Mouse (Mus musculus): ENCODE measurements around the gene Arhgef10l.
A peak's percentile ranks its signal among the peaks of the same experiment; 100 is the strongest.

Gene Arhgef10l

GRCm38 (mm10) chr4:140665760-140666159, at the start of gene Arhgef10l:
Gene Arhgef10l, minus strand, starts transcription at chr4:140666012.
- no peak for DNase-seq (ENCODE audit: low spot score in 2 of 2)

- no peak for DNase-seq (ENCODE audit: low spot score in 2 of 2)
Observed at GRCm38 (mm10) chr4:140714586-140714985, 48.8 kb upstream of the Arhgef10l start.

GRCm38 (mm10) chr4:140713480-140714365, 47.9 kb upstream of the Arhgef10l start:
- peak; percentile 93 to 96 for DNase-seq (ENCODE audit: low spot score in 2 of 2)

- no peak for DNase-seq (ENCODE audit: low spot score in 2 of 2)
Observed at GRCm38 (mm10) chr4:140711360-140711759, 45.5 kb upstream of the Arhgef10l start.

GRCm38 (mm10) chr4:140710781-140711180, 45.0 kb upstream of the Arhgef10l start:
- no peak for DNase-seq (ENCODE audit: low spot score in 2 of 2)

- DNase-seq (ENCODE audit: low spot score in 2 of 2): no peak
Observed at GRCm38 (mm10) chr4:140709617-140710016, 43.8 kb upstream of the Arhgef10l start.

- DNase-seq (ENCODE audit: low spot score in 2 of 2): no peak
Observed at GRCm38 (mm10) chr4:140709111-140709510, 43.3 kb upstream of the Arhgef10l start.

- no peak for DNase-seq (ENCODE audit: low spot score in 2 of 2)
Observed at GRCm38 (mm10) chr4:140708297-140708927, 42.6 kb upstream of the Arhgef10l start.

- DNase-seq (ENCODE audit: low spot score in 2 of 2): no peak
Observed at GRCm38 (mm10) chr4:140707615-140708014, 41.8 kb upstream of the Arhgef10l start.

- no peak for DNase-seq (ENCODE audit: low spot score in 2 of 2)
Observed at GRCm38 (mm10) chr4:140704166-140704565, 38.4 kb upstream of the Arhgef10l start.

- no peak for DNase-seq (ENCODE audit: low spot score in 2 of 2)
Observed at GRCm38 (mm10) chr4:140703636-140704035, 37.8 kb upstream of the Arhgef10l start.

GRCm38 (mm10) chr4:140702611-140703327, 37.0 kb upstream of the Arhgef10l start:
- peak; percentile 64 to 81 for DNase-seq (ENCODE audit: low spot score in 2 of 2)

GRCm38 (mm10) chr4:140701716-140702561, 36.1 kb upstream of the Arhgef10l start:
- no peak for DNase-seq (ENCODE audit: low spot score in 2 of 2)

- peak; percentile 53 to 73 for DNase-seq (ENCODE audit: low spot score in 2 of 2)
Observed at GRCm38 (mm10) chr4:140701049-140701715, 35.4 kb upstream of the Arhgef10l start.

GRCm38 (mm10) chr4:140700269-140701018, 34.6 kb upstream of the Arhgef10l start, which contains the start of gene Rcc2:
Gene Rcc2, plus strand, starts transcription at chr4:140700541.
- no peak for DNase-seq (ENCODE audit: low spot score in 2 of 2)

GRCm38 (mm10) chr4:140699441-140700127, 33.8 kb upstream of the Arhgef10l start:
- DNase-seq (ENCODE audit: low spot score in 2 of 2): peak in 1 of 2 experiments; percentile 45

- no peak for DNase-seq (ENCODE audit: low spot score in 2 of 2)
Observed at GRCm38 (mm10) chr4:140695675-140696585, 30.1 kb upstream of the Arhgef10l start.

GRCm38 (mm10) chr4:140695146-140695545, 29.3 kb upstream of the Arhgef10l start:
- DNase-seq (ENCODE audit: low spot score in 2 of 2): no peak
